Mouse (Mus musculus): ENCODE results near the gene Sprtn. TPM values are rescaled to one million over a fixed set of nuclear protein-coding genes. Genes with fewer than 3 reads are reported as not detected.

Gene Sprtn
- total RNA-seq (2021): 1 to 10 TPM; 5.5 to 5.9 TPM
- long read RNA-seq, experiment 1, full-length matches to known transcripts: 2 of 3 reads
- long read RNA-seq, experiment 1, partial matches to known transcripts: 0 of 3 reads
- long read RNA-seq, experiment 1, other reads (novel, unspliced or antisense): 1 of 3 reads
- long read RNA-seq, experiment 2, full-length matches to known transcripts: 4 of 6 reads
- long read RNA-seq, experiment 2, partial matches to known transcripts: 0 of 6 reads
- long read RNA-seq, experiment 2, other reads (novel, unspliced or antisense): 2 of 6 reads

- DNase-seq (ENCODE audit: low spot score): peak; percentile 97
Measured at GRCm38 (mm10) chr8:124897386-124898250, at the start of gene Sprtn, which contains the start of gene Exoc8. Gene Sprtn (plus strand): TSS chr8:124897886. Gene Exoc8 (minus strand): TSS chr8:124897705.

GRCm38 (mm10) chr8:124853511-124853910, 44.2 kb upstream of the Sprtn start:
- DNase-seq (ENCODE audit: low spot score): no peak

- peak; percentile 51 for DNase-seq (ENCODE audit: low spot score)
Measured at GRCm38 (mm10) chr8:124859466-124859865, 38.2 kb upstream of the Sprtn start.

- DNase-seq (ENCODE audit: low spot score): peak; percentile 45
Measured at GRCm38 (mm10) chr8:124860188-124860587, 37.5 kb upstream of the Sprtn start.

GRCm38 (mm10) chr8:124862321-124863162, 35.1 kb upstream of the Sprtn start, which contains the start of the genes Gnpat and 2810004N23Rik:
Gene Gnpat (plus strand): TSS chr8:124863033.
Gene 2810004N23Rik (minus strand): TSS chr8:124863120.
- peak; percentile 92 for DNase-seq (ENCODE audit: low spot score)

GRCm38 (mm10) chr8:124863163-124863677, 34.5 kb upstream of the Sprtn start:
- no peak for DNase-seq (ENCODE audit: low spot score)

- DNase-seq (ENCODE audit: low spot score): no peak
Measured at GRCm38 (mm10) chr8:124863729-124864128, 34.0 kb upstream of the Sprtn start.

GRCm38 (mm10) chr8:124866669-124867068, 31.0 kb upstream of the Sprtn start:
- DNase-seq (ENCODE audit: low spot score): no peak

- no peak for DNase-seq (ENCODE audit: low spot score)
Measured at GRCm38 (mm10) chr8:124867126-124867525, 30.6 kb upstream of the Sprtn start.

- DNase-seq (ENCODE audit: low spot score): peak; percentile 60
Measured at GRCm38 (mm10) chr8:124869708-124870107, 28.0 kb upstream of the Sprtn start.

- DNase-seq (ENCODE audit: low spot score): no peak
Measured at GRCm38 (mm10) chr8:124871474-124871873, 26.2 kb upstream of the Sprtn start.

- no peak for DNase-seq (ENCODE audit: low spot score)
Measured at GRCm38 (mm10) chr8:124872081-124872480, 25.6 kb upstream of the Sprtn start.

GRCm38 (mm10) chr8:124872690-124873089, 25.0 kb upstream of the Sprtn start:
- no peak for DNase-seq (ENCODE audit: low spot score)

GRCm38 (mm10) chr8:124878141-124878540, 19.5 kb upstream of the Sprtn start:
- DNase-seq (ENCODE audit: low spot score): no peak

- no peak for DNase-seq (ENCODE audit: low spot score)
Measured at GRCm38 (mm10) chr8:124878946-124879526, 18.6 kb upstream of the Sprtn start.

- no peak for DNase-seq (ENCODE audit: low spot score)
Measured at GRCm38 (mm10) chr8:124888385-124888784, 9.3 kb upstream of the Sprtn start.

- DNase-seq (ENCODE audit: low spot score): no peak
Measured at GRCm38 (mm10) chr8:124892596-124892995, 5.1 kb upstream of the Sprtn start.

GRCm38 (mm10) chr8:124896010-124896631, 1.6 kb upstream of the Sprtn start:
- no peak for DNase-seq (ENCODE audit: low spot score)

- peak; percentile 79 for DNase-seq (ENCODE audit: low spot score)
Measured at GRCm38 (mm10) chr8:124896632-124897385, 877 bp upstream of the Sprtn start.

All from gastrocnemius, adult 18-20 months (tissue).